Mouse (Mus musculus) E14TG2a.4 (cell line): ENCODE data around the gene Prl7a1.

ENCODE experiments used
- H3K27me3 ChIP-seq: 2 replicates; pipeline ENCODE4 v1.6.1; 2014; ENCODE audit warnings: low read length, control low read depth; ENCODE audit not compliant: insufficient read depth
- H3K36me3 ChIP-seq: 2 replicates; pipeline ENCODE4 v1.6.1; 2014; ENCODE audit warnings: low read length, control low read depth; ENCODE audit not compliant: insufficient read depth
- H3K4me1 ChIP-seq: replicated peaks from 2 replicates; pipeline ENCODE4 v1.6.1; 2014; ENCODE audit warnings: low read depth, low read length, control low read depth
- H3K4me3 ChIP-seq: replicated peaks from 2 replicates; pipeline ENCODE4 v1.5.1; 2014; ENCODE audit warnings: mild to moderate bottlenecking, low read length
- H3K9me3 ChIP-seq: 2 replicates; pipeline ENCODE4 v1.6.1; 2014; ENCODE audit warnings: low read length, control low read depth
- CTCF ChIP-seq: conservative IDR thresholded peaks from 2 replicates; pipeline ENCODE4 v1.5.1; 2014; ENCODE audit warnings: low read length
- NANOG ChIP-seq: IDR thresholded peaks from 2 replicates; pipeline ENCODE4 v1.6.1; 2014; ENCODE audit warnings: borderline replicate concordance, low read length, mixed read lengths
- POU5F1 ChIP-seq: IDR thresholded peaks from 2 replicates; pipeline ENCODE4 v1.6.1; 2014; ENCODE audit warnings: low read length, borderline replicate concordance

Prl7a1 gene

DNA sequence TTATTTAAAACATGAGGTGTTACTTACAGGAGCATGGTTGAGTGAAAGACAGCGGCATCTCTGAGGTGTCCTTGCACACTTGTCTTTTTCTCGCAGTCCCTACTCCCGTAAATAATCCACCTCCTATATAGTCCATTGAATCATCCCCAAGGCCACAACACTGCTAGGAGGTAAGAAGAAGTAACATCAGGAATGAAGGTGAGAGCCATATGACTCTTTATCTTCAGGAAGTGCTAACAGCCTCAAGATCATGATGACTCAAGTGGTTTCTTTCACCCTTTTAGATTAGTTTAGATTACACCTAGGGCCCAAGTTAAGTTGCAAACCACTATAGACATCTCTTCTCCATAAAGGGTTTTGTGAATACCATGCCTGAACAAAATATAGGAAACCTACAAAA, at the start of gene Prl7a1:
Gene Prl7a1 (minus strand): TSS at position 101 of the 400 bp plus-strand sequence.
- Histone ChIP-seq H3K9me3 (no peaks in the 10 kb centered on the region), H3K27me3 (no peaks in the 10 kb centered on the region), H3K36me3 (no peaks in the 10 kb centered on the region), H3K4me1 (no peaks in the 10 kb centered on the region), H3K4me3 (no peak within 1 kb of the TSS)
- TF ChIP-seq CTCF: no peak

DNA sequence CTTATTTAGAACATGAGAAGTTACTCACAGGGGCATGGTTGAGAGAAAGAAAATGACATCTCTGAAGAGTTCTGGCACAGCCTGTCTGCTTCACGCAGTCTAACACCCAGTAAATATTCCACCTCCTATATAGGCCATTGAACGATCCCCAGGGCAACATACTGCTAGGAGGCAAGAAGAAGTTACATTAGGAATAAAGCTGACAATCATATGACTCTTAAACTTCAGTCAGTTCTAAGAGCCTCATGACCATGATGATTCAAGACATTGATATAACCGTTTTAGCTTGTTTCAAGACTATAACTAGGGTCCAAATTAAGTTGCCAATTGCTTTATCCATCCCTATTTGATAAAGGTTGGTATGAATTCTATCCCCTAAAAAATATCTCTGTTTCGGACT, 25.6 kb upstream of the Prl7a1 start, which contains the start of gene Prl7a2:
Gene Prl7a2 (minus strand): TSS at position 101 of the 400 bp plus-strand sequence.
- Histone ChIP-seq H3K36me3 (no peaks in the 10 kb centered on the region), H3K9me3 (peaks cover 5% of the 10 kb centered on the region; the same call in 1 of the 2 replicates), H3K4me3 (no peak within 1 kb of the TSS), H3K4me1 (no peaks in the 10 kb centered on the region), H3K27me3 (no peaks in the 10 kb centered on the region)
- TF ChIP-seq POU5F1 (no peak), NANOG (no peak), CTCF (no peak)

DNA sequence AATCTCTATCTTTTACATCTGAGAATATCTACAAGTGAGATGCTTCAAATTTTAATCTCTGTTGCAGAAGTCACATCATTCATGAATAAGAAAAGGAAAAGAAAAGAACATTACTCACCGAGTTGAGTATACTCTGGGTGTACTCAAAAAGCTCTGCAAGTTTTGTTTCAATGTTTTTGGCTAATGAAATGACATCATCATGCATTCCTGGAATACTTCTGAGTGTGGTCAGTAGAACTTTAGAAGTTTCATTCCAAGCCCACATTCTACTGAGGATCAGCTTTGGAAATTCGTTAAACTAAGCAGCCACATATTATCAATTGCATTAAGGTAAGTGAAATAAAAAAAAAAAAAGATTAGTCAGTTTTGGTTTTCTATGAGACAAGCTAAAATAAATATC, 18.5 kb upstream of the Prl7a1 start:
- Histone ChIP-seq H3K27me3 (no peaks in the 10 kb centered on the region), H3K4me1 (no peaks in the 10 kb centered on the region), H3K36me3 (no peaks in the 10 kb centered on the region), H3K9me3 (no peaks in the 10 kb centered on the region), H3K4me3 (no peak overlapping the region)
- TF ChIP-seq POU5F1: no peak
- TF ChIP-seq NANOG: no peak
- no peak for TF ChIP-seq CTCF

DNA sequence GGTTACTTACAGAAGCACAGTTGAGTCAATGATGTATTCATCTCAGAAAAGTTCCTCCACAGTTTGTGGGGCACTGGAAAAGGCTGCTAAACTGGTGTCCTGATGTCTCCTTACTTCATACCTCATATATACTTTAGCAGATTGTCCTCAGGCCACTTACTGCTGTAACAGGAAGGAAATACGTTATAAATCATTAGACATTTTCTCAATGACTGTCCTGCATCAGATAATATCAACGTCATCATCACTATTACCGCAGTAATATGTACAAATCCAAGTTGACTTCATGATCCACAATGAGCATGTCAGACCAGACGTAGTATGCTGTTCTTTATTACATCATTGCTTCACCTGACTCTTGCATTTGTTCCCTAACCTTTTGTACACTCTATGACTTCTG, 31.8 kb downstream of the Prl7a1 start, which contains the start of gene Prl7b1:
Gene Prl7b1 (minus strand): TSS at position 101 of the 400 bp plus-strand sequence.
- no peaks in the 10 kb centered on the region for H3K9me3 ChIP-seq
- TF ChIP-seq CTCF (no peak), NANOG (no peak), POU5F1 (no peak)
- H3K4me1 ChIP-seq: no peaks in the 10 kb centered on the region
- no peak within 1 kb of the TSS for H3K4me3 ChIP-seq
- no peaks in the 10 kb centered on the region for H3K27me3 ChIP-seq
- H3K36me3 ChIP-seq: no peaks in the 10 kb centered on the region
